Mouse (Mus musculus): Measurements from ENCODE around the gene Atpaf1. TPM values are rescaled to one million over a fixed set of nuclear protein-coding genes. Genes with fewer than 3 reads are reported as not detected.

The Atpaf1 gene
- total and polyA plus RNA-seq, 3 experiments, result 58.4 to 98.1 (median 83.1) TPM

DNA sequence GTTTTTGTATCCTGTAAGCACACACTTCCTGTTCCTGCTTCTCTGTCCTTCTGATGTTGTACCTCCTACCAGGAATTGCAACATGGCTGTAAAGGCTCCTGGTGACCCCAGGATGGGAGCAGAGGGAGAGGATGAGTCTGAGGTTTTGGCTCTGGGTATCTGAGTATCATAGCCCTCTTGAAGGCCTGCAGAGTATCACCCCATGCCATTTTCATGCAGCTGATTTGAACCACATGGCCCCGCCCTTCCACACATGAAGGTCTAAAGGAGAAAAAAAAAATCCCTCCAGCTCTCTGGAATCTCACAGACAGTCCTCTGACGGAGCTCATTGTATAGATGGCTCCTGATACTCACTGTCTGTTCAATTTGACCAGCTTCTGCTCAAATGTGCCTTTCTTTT is 65.5 kb downstream of the Atpaf1 start:
- DNase-seq, result no peak
- Histone ChIP-seq H3K36me3 (ENCODE audit: control insufficient read depth, insufficient read depth, low read length) (peaks cover 22% of the 10 kb centered on the region), H3K4me1 (ENCODE audit: control insufficient read depth, insufficient read depth, low read length) (peaks cover 15% of the 10 kb centered on the region), H3K27me3 (ENCODE audit: control insufficient read depth, insufficient read depth, low read length) (no peaks in the 10 kb centered on the region), H3K27ac (no peak overlapping the region), H3K4me3 (no peak overlapping the region), H3K79me2 (replicated peaks; ENCODE audit: control insufficient read depth, insufficient read depth, low read length) (no peaks in the 10 kb centered on the region), H3K9ac (ENCODE audit: low read depth, low read length) (no peak overlapping the region)
- intact Hi-C loops (cut with DNase I), result no loop called here
- 83% methylated on average over 2 of the region's 2 CpGs for WGBS
- TF ChIP-seq EP300 (IDR thresholded peaks at IDR 0.05; ENCODE audit: insufficient read depth, low read depth, low read length), result no peak
- TF ChIP-seq CTCF (IDR thresholded peaks at IDR 0.05), result no peak
- no peak for TF ChIP-seq POLR2A (IDR thresholded peaks at IDR 0.05; ENCODE audit: insufficient read depth, low read depth, low read length)

DNA sequence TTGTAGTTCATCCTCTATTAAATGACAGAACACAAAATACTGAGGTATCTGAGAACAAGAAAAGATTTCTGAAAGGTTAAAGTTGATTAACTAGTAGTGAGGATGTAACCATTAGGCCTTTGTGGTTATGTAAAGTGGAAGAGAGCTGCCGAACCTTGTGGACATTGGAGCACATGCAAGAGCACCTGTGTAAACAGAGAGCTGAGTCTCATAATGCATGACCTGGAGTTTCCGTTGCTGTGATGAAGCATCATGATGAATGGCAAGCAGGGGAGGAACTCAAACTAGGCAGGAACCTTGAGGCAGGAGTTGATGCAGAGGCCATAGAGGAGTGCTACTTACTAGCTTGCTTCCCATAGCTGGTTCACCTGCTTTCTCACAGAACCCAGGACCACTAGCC is 66.0 kb downstream of the Atpaf1 start:
- Histone ChIP-seq H3K27me3 (ENCODE audit: control insufficient read depth, insufficient read depth, low read length) (no peaks in the 10 kb centered on the region), H3K27ac (no peak overlapping the region), H3K36me3 (ENCODE audit: control insufficient read depth, insufficient read depth, low read length) (peaks cover 22% of the 10 kb centered on the region), H3K4me1 (ENCODE audit: control insufficient read depth, insufficient read depth, low read length) (peaks cover 15% of the 10 kb centered on the region), H3K9ac (ENCODE audit: low read depth, low read length) (no peak overlapping the region), H3K4me3 (no peak overlapping the region), H3K79me2 (replicated peaks; ENCODE audit: control insufficient read depth, insufficient read depth, low read length) (no peaks in the 10 kb centered on the region)
- no peak for DNase-seq
- intact Hi-C loops (cut with DNase I), result no loop called here
- WGBS, result 51% methylated on average over 2 of the region's 2 CpGs
- TF ChIP-seq CTCF (IDR thresholded peaks at IDR 0.05) (no peak), EP300 (IDR thresholded peaks at IDR 0.05; ENCODE audit: insufficient read depth, low read depth, low read length) (no peak), POLR2A (IDR thresholded peaks at IDR 0.05; ENCODE audit: insufficient read depth, low read depth, low read length) (no peak)

DNA sequence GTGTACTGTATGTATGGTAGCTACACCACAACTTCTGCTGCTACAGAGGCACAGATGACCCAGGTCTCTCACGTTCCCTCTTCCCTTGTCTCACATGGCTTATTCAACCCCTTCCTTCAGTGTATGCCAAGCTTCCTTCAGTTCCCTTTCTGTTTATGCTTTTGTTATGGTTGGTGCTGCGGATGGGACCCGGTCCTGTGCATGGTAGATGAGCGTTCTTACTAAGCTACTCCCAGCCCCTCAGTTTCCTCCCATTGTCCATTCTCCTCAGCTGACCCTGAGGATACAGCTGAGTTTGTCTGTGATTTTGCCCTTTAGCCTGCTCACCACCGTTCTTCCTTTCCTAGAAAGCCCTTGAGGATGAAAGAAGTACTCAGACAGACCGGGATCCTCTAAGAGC is 67.0 kb downstream of the Atpaf1 start:
- TF ChIP-seq EP300 (IDR thresholded peaks at IDR 0.05; ENCODE audit: insufficient read depth, low read depth, low read length), result 0 out of 2 replicates have a peak, but pooled peaks have one; percentile 30
- no peak for TF ChIP-seq POLR2A (IDR thresholded peaks at IDR 0.05; ENCODE audit: insufficient read depth, low read depth, low read length)
- TF ChIP-seq CTCF (IDR thresholded peaks at IDR 0.05), result no peak
- Histone ChIP-seq H3K27me3 (ENCODE audit: control insufficient read depth, insufficient read depth, low read length) (no peaks in the 10 kb centered on the region), H3K79me2 (replicated peaks; ENCODE audit: control insufficient read depth, insufficient read depth, low read length) (no peaks in the 10 kb centered on the region), H3K4me1 (ENCODE audit: control insufficient read depth, insufficient read depth, low read length) (peaks cover 14% of the 10 kb centered on the region), H3K27ac (no peak overlapping the region), H3K36me3 (ENCODE audit: control insufficient read depth, insufficient read depth, low read length) (peaks cover 19% of the 10 kb centered on the region), H3K9ac (ENCODE audit: low read depth, low read length) (no peak overlapping the region), H3K4me3 (no peak overlapping the region)
- DNase-seq, result no peak
- 54% methylated on average over 6 of the region's 6 CpGs for WGBS
- intact Hi-C loops (cut with DNase I), result no loop called here

DNA sequence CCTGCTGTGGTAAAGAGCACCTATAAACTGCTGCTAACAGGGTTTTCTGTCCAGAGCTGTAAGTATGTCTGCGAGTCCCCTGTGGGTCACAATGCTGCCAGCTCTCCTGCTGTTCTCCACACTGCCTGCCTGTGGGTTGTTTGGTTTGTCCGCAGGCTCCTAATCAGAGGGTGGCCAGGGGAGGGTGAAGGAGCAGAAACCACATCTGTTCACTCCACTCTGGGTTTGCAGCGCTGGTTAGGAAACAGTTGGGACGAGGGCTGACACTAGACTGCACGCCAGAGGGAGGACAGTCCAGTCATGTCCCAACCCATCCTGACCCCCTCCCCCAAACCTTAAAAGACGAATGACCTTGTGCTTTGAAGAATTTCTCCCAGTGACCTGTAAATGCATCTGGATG is 70.5 kb downstream of the Atpaf1 start:
- Histone ChIP-seq H3K27ac (no peak overlapping the region), H3K4me3 (no peak overlapping the region), H3K4me1 (ENCODE audit: control insufficient read depth, insufficient read depth, low read length) (peaks cover 6% of the 10 kb centered on the region), H3K79me2 (replicated peaks; ENCODE audit: control insufficient read depth, insufficient read depth, low read length) (no peaks in the 10 kb centered on the region), H3K27me3 (ENCODE audit: control insufficient read depth, insufficient read depth, low read length) (no peaks in the 10 kb centered on the region), H3K36me3 (ENCODE audit: control insufficient read depth, insufficient read depth, low read length) (peaks cover 5% of the 10 kb centered on the region), H3K9ac (ENCODE audit: low read depth, low read length) (no peak overlapping the region)
- DNase-seq, result no peak
- TF ChIP-seq POLR2A (IDR thresholded peaks at IDR 0.05; ENCODE audit: insufficient read depth, low read depth, low read length), result no peak
- TF ChIP-seq EP300 (IDR thresholded peaks at IDR 0.05; ENCODE audit: insufficient read depth, low read depth, low read length), result no peak
- TF ChIP-seq CTCF (IDR thresholded peaks at IDR 0.05), result no peak
- 88% methylated on average over 6 of the region's 6 CpGs for WGBS
- intact Hi-C loops (cut with DNase I), result no loop called here

DNA sequence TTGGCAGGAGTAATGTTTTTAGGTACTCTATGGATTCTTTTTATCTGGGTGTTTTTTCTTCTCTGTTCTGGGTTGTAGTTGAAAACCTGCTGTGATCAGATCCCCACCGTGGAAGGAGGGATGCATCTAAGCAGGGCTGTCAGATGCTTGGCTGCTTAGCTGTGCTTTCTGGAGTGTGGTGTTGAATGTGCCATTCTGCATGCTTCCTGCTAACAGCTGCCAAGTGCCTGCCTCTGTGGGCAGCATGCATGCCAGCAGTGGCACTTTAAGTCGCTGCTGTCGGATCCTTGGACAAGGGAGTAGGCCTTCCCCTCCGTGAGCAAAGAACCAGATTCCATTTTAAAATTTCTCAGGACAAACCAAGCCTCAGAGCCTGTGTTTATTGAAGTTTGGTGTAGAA is 71.0 kb downstream of the Atpaf1 start:
- DNase-seq, result no peak
- H3K79me2 ChIP-seq (replicated peaks; ENCODE audit: control insufficient read depth, insufficient read depth, low read length), result no peaks in the 10 kb centered on the region
- H3K27me3 ChIP-seq (ENCODE audit: control insufficient read depth, insufficient read depth, low read length), result no peaks in the 10 kb centered on the region
- no peak overlapping the region for H3K4me3 ChIP-seq
- H3K36me3 ChIP-seq (ENCODE audit: control insufficient read depth, insufficient read depth, low read length), result peaks cover 3% of the 10 kb centered on the region
- no peak for TF ChIP-seq EP300 (IDR thresholded peaks at IDR 0.05; ENCODE audit: insufficient read depth, low read depth, low read length)
- TF ChIP-seq POLR2A (IDR thresholded peaks at IDR 0.05; ENCODE audit: insufficient read depth, low read depth, low read length), result no peak
- no peak for TF ChIP-seq CTCF (IDR thresholded peaks at IDR 0.05)
- H3K4me1 ChIP-seq (ENCODE audit: control insufficient read depth, insufficient read depth, low read length), result peaks cover 6% of the 10 kb centered on the region
- no peak overlapping the region for H3K9ac ChIP-seq (ENCODE audit: low read depth, low read length)
- intact Hi-C loops (cut with DNase I), result no loop called here
- H3K27ac ChIP-seq, result no peak overlapping the region
- 64% methylated on average over 4 of the region's 4 CpGs for WGBS

DNA sequence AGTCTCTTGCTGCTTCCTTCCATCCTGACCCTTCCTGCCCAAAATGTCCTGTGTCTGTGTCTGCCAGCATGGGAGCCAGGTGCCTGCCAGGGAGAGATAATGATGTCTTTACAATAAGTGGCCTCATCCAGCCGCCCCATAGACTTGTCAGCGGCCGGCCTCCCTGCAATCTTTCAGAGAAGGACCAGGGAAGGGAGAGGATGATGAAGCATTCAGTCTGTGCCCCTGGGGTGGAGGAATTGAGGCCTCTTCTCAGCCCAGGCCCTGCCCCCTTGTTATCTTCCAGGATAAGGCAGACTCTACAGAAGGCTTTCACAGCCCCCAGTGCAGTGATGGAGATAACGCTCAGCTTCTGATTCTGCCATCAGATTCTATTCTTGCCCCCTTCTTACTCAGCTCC is 71.7 kb downstream of the Atpaf1 start:
- H3K27ac ChIP-seq, result no peak overlapping the region
- H3K4me3 ChIP-seq, result no peak overlapping the region
- intact Hi-C loops (cut with DNase I), result no loop called here
- H3K9ac ChIP-seq (ENCODE audit: low read depth, low read length), result no peak overlapping the region
- WGBS, result 76% methylated on average over 4 of the region's 4 CpGs
- H3K79me2 ChIP-seq (replicated peaks; ENCODE audit: control insufficient read depth, insufficient read depth, low read length), result no peaks in the 10 kb centered on the region
- no peak for DNase-seq
- H3K4me1 ChIP-seq (ENCODE audit: control insufficient read depth, insufficient read depth, low read length), result peaks cover 4% of the 10 kb centered on the region
- H3K36me3 ChIP-seq (ENCODE audit: control insufficient read depth, insufficient read depth, low read length), result no peaks in the 10 kb centered on the region; the same call in 1 of the 2 replicates
- no peaks in the 10 kb centered on the region for H3K27me3 ChIP-seq (ENCODE audit: control insufficient read depth, insufficient read depth, low read length)
- TF ChIP-seq CTCF (IDR thresholded peaks at IDR 0.05), result no peak
- TF ChIP-seq POLR2A (IDR thresholded peaks at IDR 0.05; ENCODE audit: insufficient read depth, low read depth, low read length), result no peak
- no peak for TF ChIP-seq EP300 (IDR thresholded peaks at IDR 0.05; ENCODE audit: insufficient read depth, low read depth, low read length)
